Mouse (Mus musculus) heart, postnatal 25 days (tissue): ENCODE data around the gene 4833423E24Rik. TPM values are rescaled to one million over a fixed set of nuclear protein-coding genes. Genes with fewer than 3 reads are reported as not detected.

ENCODE experiments used
- DNase-seq: peaks from one replicate; pipeline ENCODE4 v3.0.0; 2022; ENCODE audit warnings: low spot score
- intact Hi-C: fragments of 180-260 bp; cut with DNase I; formaldehyde crosslinking; loops from one replicate; pipeline ENCODE4 v1.15.1; 2025
- total RNA-seq, 2 experiments: library from RNA; stranded (reverse); gene quantifications; 2 replicates each; pipeline ENCODE4 v1.2.3; 2021

Gene 4833423E24Rik
- not detected for total RNA-seq

DNA sequence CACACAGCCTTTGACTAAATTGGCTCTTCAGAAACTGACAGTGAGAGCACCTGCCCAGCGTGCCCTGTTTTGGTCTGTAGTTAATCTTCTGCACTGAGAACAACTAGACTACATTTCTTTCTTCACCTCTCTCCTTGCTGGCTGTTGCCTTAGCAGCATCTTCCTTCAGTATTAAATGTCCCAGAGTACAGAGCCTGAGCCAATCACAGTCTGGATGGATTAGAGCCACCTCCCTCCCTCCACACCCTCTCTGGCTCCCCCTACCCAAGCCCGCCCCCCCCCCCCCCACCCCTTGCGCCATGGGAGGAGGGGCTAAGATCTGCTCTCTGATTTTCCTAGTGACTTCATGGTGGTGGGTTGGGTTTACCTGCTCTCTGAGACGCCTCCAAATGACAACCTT is at the start of gene 4833423E24Rik:
4833423E24Rik (minus strand) TSS at position 146 of the 400 bp plus-strand sequence.
- no peak for DNase-seq
- intact Hi-C loops = no loop called here

DNA sequence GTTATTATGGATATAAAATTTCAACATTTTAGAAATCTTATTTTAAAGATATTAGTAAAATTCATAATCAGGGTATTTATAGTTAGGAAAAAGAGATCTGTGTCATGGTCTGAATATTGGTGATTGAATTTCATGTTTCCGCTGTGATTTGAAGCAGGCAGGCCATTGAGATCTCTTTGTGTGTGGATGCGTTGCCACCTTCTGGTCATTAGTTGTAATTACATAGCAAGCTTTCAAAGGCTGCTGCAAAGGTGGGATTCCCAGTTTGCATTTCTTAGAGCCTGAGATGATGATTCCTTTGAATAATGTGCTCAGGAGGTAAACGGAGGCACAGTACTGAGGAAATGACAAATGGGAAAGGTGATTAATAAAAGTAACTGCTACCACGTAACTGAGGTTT is 42.4 kb upstream of the 4833423E24Rik start:
- DNase-seq = no peak
- intact Hi-C loops = loop anchor here (1.0 to 10.0 kb wide), 3 partner anchors 314 to 536 kb away; no protein-coding TSS in a partner anchor

DNA sequence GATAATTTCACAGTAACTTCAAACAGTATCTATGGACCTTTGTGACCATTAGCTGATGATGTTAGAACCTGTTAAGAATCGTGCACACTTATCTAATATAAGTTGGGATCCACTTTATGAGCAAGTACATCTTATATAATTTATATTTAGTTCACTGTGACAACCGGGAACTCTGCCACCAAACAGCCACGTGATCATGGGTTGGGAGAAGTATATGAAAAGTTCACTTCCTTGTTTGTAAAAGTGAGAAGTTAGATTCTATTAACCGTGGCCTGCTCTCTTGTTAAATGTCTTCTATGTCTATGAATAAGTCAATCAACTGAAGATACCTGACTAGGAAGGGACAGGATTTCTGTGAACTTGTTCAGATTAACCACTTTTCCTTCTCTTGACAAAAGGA is 41.4 kb upstream of the 4833423E24Rik start:
- no peak for DNase-seq
- intact Hi-C loops = loop anchor here (2.0 to 10.0 kb wide), 2 partner anchors 313 to 535 kb away; no protein-coding TSS in a partner anchor

DNA sequence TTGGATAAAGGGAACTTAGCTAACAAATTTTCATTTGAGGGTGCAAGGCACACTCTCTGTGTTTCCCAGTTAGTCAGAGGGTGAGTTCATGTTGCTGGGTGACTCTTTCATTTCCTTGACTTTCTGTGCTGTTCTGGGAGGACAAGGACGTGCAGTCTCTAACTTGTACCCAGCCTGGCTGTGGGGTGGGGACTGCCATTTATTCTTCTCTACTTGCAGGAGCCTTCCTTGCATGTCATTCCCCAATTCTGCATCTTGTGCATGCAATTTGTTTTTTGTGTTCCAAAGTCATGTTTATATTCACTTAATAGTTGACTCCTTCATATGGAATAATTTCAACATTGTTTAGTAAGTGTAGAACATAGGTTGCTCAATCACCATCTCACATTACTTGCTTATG is 36.0 kb upstream of the 4833423E24Rik start:
- DNase-seq = no peak
- intact Hi-C loops = no loop called here

DNA sequence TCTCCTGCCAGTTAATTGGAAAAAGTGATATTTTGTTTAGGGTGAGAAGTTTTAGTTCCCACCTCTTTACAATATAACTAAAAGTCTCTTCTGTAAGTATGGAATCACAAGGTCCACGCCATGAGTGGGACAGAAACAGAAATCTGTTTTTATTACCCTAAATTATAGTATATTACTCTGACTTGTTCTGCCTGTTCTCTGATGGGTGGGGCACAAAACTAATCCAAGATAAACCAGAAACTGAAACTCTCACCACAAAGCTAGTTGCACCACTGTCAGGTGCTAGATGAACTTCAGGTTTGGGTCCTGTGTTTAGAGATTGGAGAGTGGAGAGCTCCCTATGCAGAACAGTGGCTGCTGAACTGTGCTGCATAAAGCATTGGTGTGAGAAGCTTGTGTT is 15.1 kb upstream of the 4833423E24Rik start:
- intact Hi-C loops = no loop called here
- no peak for DNase-seq

DNA sequence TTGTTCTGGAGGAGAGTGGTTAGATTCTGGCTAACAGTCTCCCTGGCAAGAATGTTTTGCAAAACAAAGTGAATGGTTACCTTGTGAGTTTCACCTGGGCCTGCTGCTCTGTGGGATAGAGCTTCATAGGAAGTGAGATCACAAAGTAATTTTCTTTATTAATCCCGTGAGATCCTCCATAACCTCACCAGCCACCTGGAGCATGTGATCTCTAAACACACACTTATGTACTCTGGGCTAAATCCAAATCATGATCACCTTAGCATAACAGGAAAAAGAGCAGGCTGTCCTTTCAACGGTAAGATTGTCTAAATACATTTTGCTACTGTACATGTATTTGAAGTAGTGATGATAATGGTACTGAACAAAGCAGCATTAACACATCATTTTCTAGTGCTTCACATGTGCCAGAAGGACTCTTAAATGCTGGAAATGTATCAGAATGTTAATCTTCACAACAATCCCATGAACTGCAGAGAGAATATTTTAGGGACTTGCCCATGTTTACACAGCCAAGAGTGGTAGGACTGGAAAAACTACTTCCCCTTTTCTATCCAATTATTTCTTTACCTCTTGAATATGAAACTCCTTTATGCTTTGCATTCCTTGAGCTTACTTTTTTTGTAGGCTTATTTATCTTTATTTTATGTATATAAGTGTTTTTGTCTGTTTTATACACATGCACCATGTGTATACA is 13.4 kb upstream of the 4833423E24Rik start:
- intact Hi-C loops = no loop called here
- no peak for DNase-seq

DNA sequence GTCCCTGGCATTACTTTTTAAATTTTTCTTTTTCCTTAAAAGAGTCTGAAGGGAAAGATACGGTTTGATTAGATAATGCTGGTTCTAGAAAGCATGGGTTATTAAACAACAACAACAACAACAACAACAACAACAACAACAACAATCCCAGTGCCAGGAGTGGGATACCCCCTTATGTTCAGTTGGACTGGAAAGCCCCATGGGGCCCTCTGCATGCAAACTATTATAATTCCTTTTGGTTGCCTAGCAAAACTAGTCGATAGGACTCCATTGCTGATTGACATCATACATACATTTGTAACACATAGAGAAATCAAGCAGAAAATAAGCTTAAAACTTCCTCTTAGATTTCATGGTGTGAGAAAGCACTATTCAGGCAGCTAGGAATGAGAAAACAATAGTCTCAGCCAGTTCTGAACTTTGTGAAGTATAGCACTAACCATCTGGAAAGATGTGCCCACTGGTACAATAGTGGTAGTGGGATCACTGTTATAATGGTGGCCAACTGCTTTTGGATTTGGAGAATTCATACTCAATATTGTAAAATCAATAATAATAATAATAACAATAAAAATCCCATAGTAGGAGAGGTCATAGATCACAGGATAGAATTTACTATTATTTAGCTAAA is 4.2 kb upstream of the 4833423E24Rik start:
- intact Hi-C loops = loop anchor here (10.0 kb wide), 1 partner anchor 238 kb away; no protein-coding TSS in a partner anchor
- DNase-seq = no peak

DNA sequence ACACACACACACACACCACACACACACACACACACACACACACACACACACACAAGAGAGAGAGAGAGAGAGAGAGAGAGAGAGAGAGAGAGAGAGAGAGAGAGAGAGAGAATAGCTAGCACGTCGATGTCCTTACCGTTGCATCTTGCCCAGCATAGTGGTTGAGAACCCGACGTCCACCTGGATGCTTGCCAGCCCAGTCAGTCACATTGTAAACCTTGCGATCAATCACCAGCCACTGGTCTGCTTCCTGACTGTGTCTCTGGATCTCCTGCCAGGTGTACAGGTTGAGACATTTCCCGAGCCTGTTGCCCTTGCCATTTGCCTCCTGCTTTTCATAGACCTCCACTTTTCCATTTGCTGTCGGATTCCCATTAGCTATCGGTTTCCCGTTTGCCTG is 532 bp downstream of the 4833423E24Rik start:
- intact Hi-C loops = no loop called here
- no peak for DNase-seq

DNA sequence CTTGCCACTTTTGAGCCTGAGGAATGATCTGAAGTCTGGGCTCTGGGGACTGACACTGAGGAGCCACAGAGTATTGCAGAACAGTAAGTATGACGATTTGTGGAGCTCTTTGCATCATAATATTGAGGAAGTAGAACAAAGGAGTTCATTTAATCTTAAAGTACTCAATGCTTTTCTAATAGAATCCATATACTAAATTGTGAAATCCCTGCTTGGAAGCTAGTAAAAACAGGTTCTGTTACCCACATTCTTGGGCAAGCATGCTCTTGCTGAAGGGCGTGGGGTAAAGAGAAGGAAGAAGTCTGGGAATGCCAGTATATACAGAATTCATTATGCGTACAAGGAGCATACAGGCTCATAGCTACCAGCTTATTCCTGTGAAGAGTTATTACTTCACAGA is 8.4 kb downstream of the 4833423E24Rik start:
- intact Hi-C loops = no loop called here
- DNase-seq = no peak

DNA sequence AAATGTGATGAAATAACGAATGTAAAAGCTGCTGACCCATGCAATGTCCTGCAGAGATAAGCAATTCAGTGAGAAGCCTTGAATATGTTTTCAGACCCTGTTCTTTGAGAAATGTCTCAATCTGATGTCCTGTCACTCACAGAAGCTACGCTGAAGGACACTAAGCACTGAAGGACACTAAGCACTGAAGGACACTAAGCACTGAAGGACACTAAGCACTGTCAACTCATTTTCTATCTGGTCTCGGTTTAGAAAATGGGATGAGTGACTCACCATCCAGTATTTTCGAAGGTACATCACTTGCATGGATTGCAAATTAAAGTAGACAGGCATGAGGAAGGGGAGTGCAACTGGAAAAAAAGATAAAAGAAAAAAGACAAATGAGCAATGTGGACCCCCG is 28.4 kb downstream of the 4833423E24Rik start:
- intact Hi-C loops = no loop called here

DNA sequence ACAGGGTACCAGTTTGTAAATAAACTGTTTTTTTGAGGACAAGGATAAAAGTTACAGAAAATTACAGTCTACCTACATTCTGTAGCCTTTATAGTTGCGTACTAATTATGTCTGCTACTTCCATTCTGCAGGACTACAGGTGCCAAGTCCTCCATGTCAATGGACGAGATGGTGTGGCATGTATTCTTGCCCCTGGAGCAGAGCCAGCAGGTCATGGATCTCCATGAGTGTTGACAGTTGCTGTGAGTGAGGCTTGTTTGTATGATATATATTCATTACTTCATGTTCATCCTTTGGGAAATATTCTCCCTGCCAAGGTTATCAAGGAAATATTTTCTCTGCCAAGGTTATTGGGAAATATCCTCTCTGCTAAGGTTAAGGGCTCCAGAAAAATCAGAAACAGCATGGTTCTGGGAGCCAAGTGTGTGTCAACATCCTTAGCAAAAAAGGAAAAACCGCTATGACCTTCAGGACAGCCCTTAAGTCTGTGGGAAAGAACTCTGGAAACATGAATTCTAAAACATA is 52.0 kb downstream of the 4833423E24Rik start:
- intact Hi-C loops = no loop called here
- no peak for DNase-seq

More for the DNA sequence above, 28.4 kb downstream of the 4833423E24Rik start:
- DNase-seq = no peak

DNA sequence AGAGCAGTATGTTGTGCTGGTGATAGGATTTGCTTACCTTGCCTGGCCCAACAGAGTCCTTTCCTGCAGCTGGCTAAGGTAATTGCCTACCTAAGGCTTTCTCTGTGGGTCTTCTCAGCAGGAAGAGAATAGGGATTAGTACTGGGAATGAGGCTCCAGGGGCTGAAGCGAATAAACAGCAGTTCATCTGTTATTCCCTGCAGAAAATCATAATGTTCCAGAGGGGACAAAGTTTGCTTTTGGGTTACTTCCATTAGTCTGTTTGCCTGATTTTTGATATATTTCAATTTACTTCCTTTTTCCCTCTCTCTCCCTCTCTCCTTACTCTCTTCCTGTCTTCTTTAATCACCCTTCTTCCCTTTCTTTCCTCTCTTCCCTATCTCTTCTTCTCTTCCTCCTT is 75.3 kb downstream of the 4833423E24Rik start, which contains the start of gene Olfr995:
Olfr995 (minus strand) TSS at position 101 of the 400 bp plus-strand sequence.
- no peak for DNase-seq
- intact Hi-C loops = no loop called here

DNA sequence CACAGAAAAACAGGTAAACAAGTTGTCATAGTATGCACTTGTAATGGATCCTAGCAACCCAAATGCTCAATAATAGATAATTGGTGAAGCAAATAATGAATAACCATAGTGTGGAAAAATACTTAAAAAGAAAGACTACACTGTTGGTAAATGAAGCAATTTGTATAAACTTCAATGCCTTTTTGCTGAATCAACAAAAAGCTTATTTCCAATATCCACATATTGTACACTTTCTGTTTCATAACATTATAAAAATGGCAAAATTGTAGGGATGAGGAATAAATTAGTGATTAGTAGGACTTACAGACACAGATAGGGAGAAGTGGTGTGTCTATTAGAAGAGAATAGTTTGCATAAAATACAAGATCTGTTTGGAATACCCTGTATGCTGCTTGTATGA is 76.3 kb downstream of the 4833423E24Rik start:
- intact Hi-C loops = no loop called here
- no peak for DNase-seq

DNA sequence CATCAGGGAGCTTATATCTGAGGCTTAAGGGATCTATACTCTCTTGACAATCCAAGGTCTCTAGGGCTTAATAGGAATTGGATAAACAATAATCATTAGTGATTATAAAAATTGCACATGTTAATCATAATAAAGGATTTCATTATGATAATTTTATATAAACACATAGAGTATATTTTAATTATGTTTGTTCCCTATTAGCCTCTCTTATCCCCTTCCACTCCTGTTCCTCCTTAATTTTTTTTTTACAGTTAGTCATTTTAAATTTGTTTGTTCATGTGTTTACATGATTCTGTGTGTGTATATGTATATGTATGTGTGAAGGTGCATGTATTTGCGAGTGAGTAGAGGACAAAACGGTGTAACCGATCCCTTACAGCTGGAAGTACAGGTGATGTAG is 82.5 kb downstream of the 4833423E24Rik start, which contains the start of gene Olfr994:
Olfr994 (minus strand) TSS at position 101 of the 400 bp plus-strand sequence.
- intact Hi-C loops = no loop called here
- no peak for DNase-seq

Other genes starting within 250 kb of the 4833423E24Rik start
- not detected for gene Olfr987, start 179.7 kb downstream of the 4833423E24Rik start, total RNA-seq
- not detected for gene Olfr988, start 155.8 kb downstream of the 4833423E24Rik start, total RNA-seq
- not detected for gene Olfr992, start 109.6 kb downstream of the 4833423E24Rik start, total RNA-seq
- gene Olfr993, start 104.1 kb downstream of the 4833423E24Rik start, total RNA-seq = not detected
- gene Olfr994, start 82.6 kb downstream of the 4833423E24Rik start, total RNA-seq = not detected
- gene Olfr995, start 75.4 kb downstream of the 4833423E24Rik start, total RNA-seq = not detected
- not detected for gene Olfr996, start 60.2 kb upstream of the 4833423E24Rik start, total RNA-seq
- not detected for gene Olfr998, start 69.9 kb upstream of the 4833423E24Rik start, total RNA-seq
- not detected for gene Olfr1000, start 92.9 kb upstream of the 4833423E24Rik start, total RNA-seq
- gene Olfr1002, start 131.7 kb upstream of the 4833423E24Rik start, total RNA-seq = not detected
- not detected for gene Olfr154, start 145.4 kb upstream of the 4833423E24Rik start, total RNA-seq
- gene Olfr1006, start 159.7 kb upstream of the 4833423E24Rik start, total RNA-seq = not detected
- gene Olfr1008, start 170.4 kb upstream of the 4833423E24Rik start, total RNA-seq = not detected
- not detected for gene Olfr1009, start 196.4 kb upstream of the 4833423E24Rik start, total RNA-seq
- gene Olfr1012, start 243.7 kb upstream of the 4833423E24Rik start, total RNA-seq = not detected
- gene Olfr1013, start 248.1 kb upstream of the 4833423E24Rik start, total RNA-seq = not detected